Mouse (Mus musculus) kidney, embryonic 15.5 days (tissue): Measurements from ENCODE around the gene Etnk2. TPM values are rescaled to one million over a fixed set of nuclear protein-coding genes. Genes with fewer than 3 reads are reported as not detected.

Experiments
- ATAC-seq: fragments of 200-750 bp; cut with Nextera tagmentation; replicated peaks from 2 replicates; pipeline ENCODE4 v1.8.0; 2017; ENCODE audit warnings: moderate TSS enrichment; ENCODE audit not compliant: low FRiP score
- H3K27ac ChIP-seq: fragments of 300-500 bp; sonication (generic); 2 replicates; pipeline ENCODE4 v1.5.1; 2015; ENCODE audit warnings: mild to moderate bottlenecking, inconsistent platforms
- H3K27me3 ChIP-seq: fragments of 300-500 bp; sonication (generic); 2 replicates; pipeline ENCODE4 v1.6.1; 2015; ENCODE audit warnings: inconsistent platforms
- H3K36me3 ChIP-seq: fragments of 300-500 bp; sonication (generic); 2 replicates; pipeline ENCODE4 v1.6.1; 2015; ENCODE audit warnings: inconsistent platforms
- H3K4me1 ChIP-seq: fragments of 300-500 bp; sonication (generic); 2 replicates; pipeline ENCODE4 v1.6.1; 2015; ENCODE audit warnings: inconsistent platforms
- H3K4me2 ChIP-seq: fragments of 300-500 bp; sonication (generic); 2 replicates; pipeline ENCODE4 v1.6.1; 2015; ENCODE audit warnings: moderate library complexity, mild to moderate bottlenecking, inconsistent platforms
- H3K4me3 ChIP-seq: fragments of 300-500 bp; sonication (generic); replicated peaks from 2 replicates; pipeline ENCODE4 v1.5.1; 2015; ENCODE audit warnings: mild to moderate bottlenecking, inconsistent platforms
- H3K9ac ChIP-seq: fragments of 300-500 bp; sonication (generic); 2 replicates; pipeline ENCODE4 v1.6.1; 2015; ENCODE audit warnings: mild to moderate bottlenecking, inconsistent platforms
- H3K9me3 ChIP-seq: fragments of 300-500 bp; sonication (generic); replicated peaks from 2 replicates; pipeline ENCODE4 v1.6.1; 2016; ENCODE audit warnings: inconsistent platforms
- WGBS: fragments of 180-500 bp; shearing (Covaris S2); methylation state at CpG from one replicate; pipeline ENCODE4 v1.1.7; 2015; ENCODE audit warnings: mixed read lengths; 5-methylcytosine and 5-hydroxymethylcytosine counted together
- polyA plus RNA-seq: library from polyadenylated mRNA; unstranded; fragments of >200 nt; fragmentation: Nextera tagmentation; extraction: Ambion mirVana; gene quantifications from 2 replicates; pipeline ENCODE4 v1.2.1, GENCODE M21; 2015

The Etnk2 gene
- polyA plus RNA-seq, 1 experiment from 2014 or later = 4.0 TPM

DNA sequence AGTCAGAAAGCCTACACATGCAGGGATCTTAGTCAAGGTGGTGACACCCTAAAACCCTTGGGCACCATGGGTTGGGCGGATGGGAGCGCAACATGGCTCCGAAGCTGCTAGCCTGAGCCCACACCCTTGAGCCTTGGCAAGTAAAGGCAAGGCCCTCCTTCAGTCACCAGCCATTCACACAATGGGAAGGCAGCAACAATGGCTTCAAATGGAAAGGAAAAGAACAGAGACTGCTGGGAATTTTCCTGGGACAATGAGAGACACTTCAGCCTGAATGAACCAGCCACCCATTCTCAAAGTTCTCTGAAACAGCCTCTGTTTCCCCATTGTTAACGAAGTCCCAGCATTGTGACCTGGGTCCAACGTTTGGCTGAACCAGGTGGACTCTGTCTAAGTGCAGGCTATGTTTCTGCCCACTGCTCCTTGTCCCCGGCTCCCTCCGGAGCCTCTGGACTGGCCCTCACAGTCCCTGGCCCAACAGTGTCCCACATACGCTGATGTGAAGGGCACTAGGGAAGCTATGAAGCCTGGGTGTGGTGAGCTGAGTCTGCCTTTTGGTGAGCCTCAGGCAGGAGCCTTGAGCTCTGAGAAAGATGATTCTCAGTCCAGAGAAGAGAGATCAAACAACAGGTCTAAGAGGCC lies 48.3 kb downstream of the Etnk2 start:
- Histone ChIP-seq H3K4me2 (no peak overlapping the region), H3K36me3 (0 out of 2 replicates have a peak, but pooled peaks cover 4% of the 10 kb centered on the region), H3K9me3 (no peaks in the 10 kb centered on the region), H3K27ac (peak overlapping the region; percentile 83; the same call in 1 of the 2 replicates), H3K27me3 (no peaks in the 10 kb centered on the region), H3K9ac (no peak overlapping the region), H3K4me1 (peaks cover 86% of the 10 kb centered on the region), H3K4me3 (no peak overlapping the region)
- WGBS = 70% methylated on average over 8 of the region's 8 CpGs
- ATAC-seq = no peak

- Histone ChIP-seq H3K27ac (peak overlapping the region; percentile 83), H3K36me3 (0 out of 2 replicates have a peak, but pooled peaks cover 4% of the 10 kb centered on the region), H3K4me2 (peak overlapping the region; percentile 22; the same call in 1 of the 2 replicates), H3K4me1 (peaks cover 94% of the 10 kb centered on the region), H3K9ac (0 out of 2 replicates have a peak overlapping the region, but pooled peaks have one; percentile 3), H3K9me3 (no peaks in the 10 kb centered on the region), H3K27me3 (no peaks in the 10 kb centered on the region), H3K4me3 (no peak overlapping the region)
- no peak; the same call in 1 of the 2 replicates for ATAC-seq
- 28% methylated on average over 9 of the region's 9 CpGs for WGBS
Observed at GRCm38 (mm10) chr1:133412941-133413340, 49.6 kb downstream of the Etnk2 start.

- Histone ChIP-seq H3K36me3 (0 out of 2 replicates have a peak, but pooled peaks cover 4% of the 10 kb centered on the region), H3K27ac (peak overlapping the region; percentile 75), H3K9me3 (no peaks in the 10 kb centered on the region), H3K4me1 (peaks cover 94% of the 10 kb centered on the region), H3K4me3 (no peak overlapping the region), H3K9ac (no peak overlapping the region), H3K4me2 (0 out of 2 replicates have a peak overlapping the region, but pooled peaks have one; percentile 8), H3K27me3 (no peaks in the 10 kb centered on the region)
- 49% methylated on average over 7 of the region's 7 CpGs for WGBS
- ATAC-seq = no peak
Observed at GRCm38 (mm10) chr1:133415086-133415485, 51.7 kb downstream of the Etnk2 start.

GRCm38 (mm10) chr1:133415505-133415904 lies 52.1 kb downstream of the Etnk2 start:
- Histone ChIP-seq H3K4me2 (0 out of 2 replicates have a peak overlapping the region, but pooled peaks have one; percentile 8), H3K9me3 (no peaks in the 10 kb centered on the region), H3K4me3 (no peak overlapping the region), H3K27ac (peak overlapping the region; percentile 75), H3K4me1 (peaks cover 94% of the 10 kb centered on the region), H3K9ac (no peak overlapping the region), H3K27me3 (no peaks in the 10 kb centered on the region), H3K36me3 (no peaks in the 10 kb centered on the region)
- ATAC-seq = no peak
- WGBS = 56% methylated on average over 6 of the region's 6 CpGs

GRCm38 (mm10) chr1:133416472-133416871 lies 53.1 kb downstream of the Etnk2 start:
- H3K27ac ChIP-seq = peak overlapping the region; percentile 75; the same call in 1 of the 2 replicates
- peaks cover 98% of the 10 kb centered on the region for H3K4me1 ChIP-seq
- no peak for ATAC-seq
- no peaks in the 10 kb centered on the region for H3K9me3 ChIP-seq
- H3K4me3 ChIP-seq = no peak overlapping the region
- 93% methylated on average over 7 of the region's 7 CpGs for WGBS
- no peak overlapping the region for H3K4me2 ChIP-seq
- no peaks in the 10 kb centered on the region for H3K36me3 ChIP-seq
- no peaks in the 10 kb centered on the region for H3K27me3 ChIP-seq
- no peak overlapping the region for H3K9ac ChIP-seq

- 69% methylated on average over 3 of the region's 3 CpGs for WGBS
- no peak for ATAC-seq
- peak overlapping the region; percentile 70 for H3K4me2 ChIP-seq
- no peak overlapping the region for H3K9ac ChIP-seq
- no peaks in the 10 kb centered on the region for H3K36me3 ChIP-seq
- H3K27me3 ChIP-seq = no peaks in the 10 kb centered on the region
- no peak overlapping the region for H3K4me3 ChIP-seq
- H3K9me3 ChIP-seq = no peaks in the 10 kb centered on the region
- H3K27ac ChIP-seq = no peak overlapping the region
- H3K4me1 ChIP-seq = peaks cover 100% of the 10 kb centered on the region
Observed at GRCm38 (mm10) chr1:133417113-133417512, 53.7 kb downstream of the Etnk2 start.

DNA sequence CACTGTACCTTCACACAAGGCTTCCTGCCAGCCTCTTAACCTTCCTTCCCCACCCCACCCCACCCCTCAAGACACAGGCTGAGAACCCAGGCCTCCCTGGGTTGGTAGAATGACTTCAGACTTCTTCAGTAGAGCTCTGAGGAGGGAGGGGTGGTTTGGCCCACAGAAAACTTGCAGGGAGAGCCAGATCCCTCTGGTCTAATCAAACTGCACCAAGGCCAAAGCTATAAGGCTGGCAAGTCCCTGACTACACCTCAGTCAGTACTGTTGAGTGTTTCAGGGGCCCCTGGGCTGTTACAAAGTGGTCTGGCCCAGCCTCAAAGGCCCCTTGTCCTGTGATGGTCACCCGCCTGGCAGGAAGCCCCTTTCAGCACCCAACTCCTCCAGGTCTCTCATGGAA lies 54.2 kb downstream of the Etnk2 start:
- peak overlapping the region; percentile 47 for H3K4me3 ChIP-seq
- no peaks in the 10 kb centered on the region for H3K9me3 ChIP-seq
- 50% methylated on average over 1 of the region's 1 CpGs for WGBS
- 0 out of 2 replicates have a peak overlapping the region, but pooled peaks have one; percentile 41 for H3K9ac ChIP-seq
- no peaks in the 10 kb centered on the region for H3K27me3 ChIP-seq
- ATAC-seq = no peak
- peak overlapping the region; percentile 70 for H3K4me2 ChIP-seq
- H3K27ac ChIP-seq = peak overlapping the region; percentile 87
- H3K36me3 ChIP-seq = no peaks in the 10 kb centered on the region
- H3K4me1 ChIP-seq = peaks cover 100% of the 10 kb centered on the region

GRCm38 (mm10) chr1:133418164-133418800 lies 54.9 kb downstream of the Etnk2 start:
- peak overlapping the region; percentile 41 for H3K9ac ChIP-seq
- peaks cover 93% of the 10 kb centered on the region for H3K4me1 ChIP-seq
- H3K36me3 ChIP-seq = no peaks in the 10 kb centered on the region
- H3K27me3 ChIP-seq = no peaks in the 10 kb centered on the region
- 9% methylated on average over 28 of the region's 28 CpGs for WGBS
- H3K4me3 ChIP-seq = peak overlapping the region; percentile 47
- ATAC-seq = peak; percentile 81
- H3K9me3 ChIP-seq = no peaks in the 10 kb centered on the region
- peak overlapping the region; percentile 70 for H3K4me2 ChIP-seq
- peak overlapping the region; percentile 87 for H3K27ac ChIP-seq

- peak overlapping the region; percentile 87; the same call in 1 of the 2 replicates for H3K27ac ChIP-seq
- no peak overlapping the region for H3K4me2 ChIP-seq
- H3K36me3 ChIP-seq = no peaks in the 10 kb centered on the region
- ATAC-seq = no peak
- WGBS = 73% methylated on average over 3 of the region's 3 CpGs
- no peak overlapping the region for H3K4me3 ChIP-seq
- no peaks in the 10 kb centered on the region for H3K9me3 ChIP-seq
- H3K9ac ChIP-seq = 0 out of 2 replicates have a peak overlapping the region, but pooled peaks have one; percentile 41
- peaks cover 83% of the 10 kb centered on the region for H3K4me1 ChIP-seq
- H3K27me3 ChIP-seq = no peaks in the 10 kb centered on the region
Observed at GRCm38 (mm10) chr1:133419178-133419834, 55.9 kb downstream of the Etnk2 start.

GRCm38 (mm10) chr1:133420491-133420890 lies 57.1 kb downstream of the Etnk2 start:
- Histone ChIP-seq H3K9me3 (no peaks in the 10 kb centered on the region), H3K36me3 (no peaks in the 10 kb centered on the region), H3K4me2 (peak overlapping the region; percentile 94), H3K4me1 (peaks cover 75% of the 10 kb centered on the region), H3K27me3 (no peaks in the 10 kb centered on the region), H3K4me3 (peak overlapping the region; percentile 92; the same call in 1 of the 2 replicates), H3K9ac (no peak overlapping the region), H3K27ac (peak overlapping the region; percentile 23)
- 25% methylated on average over 3 of the region's 3 CpGs for WGBS
- ATAC-seq = no peak

DNA sequence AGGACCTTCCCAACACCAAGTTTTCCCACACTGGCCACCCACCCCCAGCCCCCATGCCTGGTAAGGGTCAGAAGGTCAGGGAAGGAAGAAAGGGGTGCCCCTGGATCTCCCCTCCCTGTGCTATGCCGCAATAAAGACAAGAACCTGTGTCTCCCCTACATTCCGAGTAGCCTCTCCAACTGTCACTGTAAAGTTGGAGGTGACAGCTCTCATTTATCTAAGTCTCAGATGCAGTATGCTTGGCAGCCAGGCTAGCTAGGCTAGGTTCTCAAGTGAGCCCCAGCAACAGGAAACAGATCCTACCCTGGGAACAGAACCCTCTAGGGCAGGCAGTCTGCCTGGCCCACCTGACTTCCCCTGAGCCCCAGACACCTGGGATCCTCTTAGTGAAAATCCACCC lies 57.7 kb downstream of the Etnk2 start:
- H3K27ac ChIP-seq = peak overlapping the region; percentile 23
- WGBS = 41% methylated on average over 2 of the region's 2 CpGs
- peak overlapping the region; percentile 92; the same call in 1 of the 2 replicates for H3K4me3 ChIP-seq

More for the DNA sequence above, 57.7 kb downstream of the Etnk2 start:
- no peak overlapping the region for H3K9ac ChIP-seq
- H3K9me3 ChIP-seq = no peaks in the 10 kb centered on the region
- peak overlapping the region; percentile 94 for H3K4me2 ChIP-seq
- H3K27me3 ChIP-seq = no peaks in the 10 kb centered on the region
- no peaks in the 10 kb centered on the region for H3K36me3 ChIP-seq
- peaks cover 69% of the 10 kb centered on the region for H3K4me1 ChIP-seq
- ATAC-seq = no peak
